Mouse (Mus musculus) kidney, embryonic 14.5 days (tissue): Measurements from ENCODE around the gene Fgf13. TPM values are rescaled to one million over a fixed set of nuclear protein-coding genes. Genes with fewer than 3 reads are reported as not detected.

Source experiments
- ATAC-seq: fragments of 200-750 bp; cut with Nextera tagmentation; 2 replicates; pipeline ENCODE4 v1.8.0; 2017; ENCODE audit warnings: moderate number of reproducible peaks, mild to moderate bottlenecking, moderate TSS enrichment, moderate library complexity; ENCODE audit not compliant: low FRiP score, low TSS enrichment
- H3K27ac ChIP-seq: fragments of 300-500 bp; sonication (generic); 2 replicates; pipeline ENCODE4 v1.5.1; 2014; ENCODE audit warnings: low read depth, mild to moderate bottlenecking, low read length, moderate library complexity, mixed read lengths
- H3K27me3 ChIP-seq: fragments of 300-500 bp; sonication (generic); 2 replicates; pipeline ENCODE4 v1.6.1; 2014; ENCODE audit warnings: mild to moderate bottlenecking, low read length; ENCODE audit not compliant: control insufficient read depth, insufficient read depth
- H3K36me3 ChIP-seq: fragments of 300-500 bp; sonication (generic); 2 replicates; pipeline ENCODE4 v1.6.1; 2014; ENCODE audit warnings: low read length, mixed read lengths; ENCODE audit not compliant: control insufficient read depth, insufficient read depth
- H3K4me1 ChIP-seq: fragments of 300-500 bp; sonication (generic); 2 replicates; pipeline ENCODE4 v1.6.1; 2014; ENCODE audit warnings: low read length, mixed read lengths; ENCODE audit not compliant: control insufficient read depth, insufficient read depth
- H3K4me2 ChIP-seq: fragments of 300-500 bp; sonication (generic); replicated peaks from 2 replicates; pipeline ENCODE4 v1.6.1; 2014; ENCODE audit warnings: low read depth, mild to moderate bottlenecking, low read length
- H3K4me3 ChIP-seq: fragments of 300-500 bp; sonication (generic); 2 replicates; pipeline ENCODE4 v1.5.1; 2014; ENCODE audit warnings: mild to moderate bottlenecking, low read length
- H3K9ac ChIP-seq: fragments of 300-500 bp; sonication (generic); 2 replicates; pipeline ENCODE4 v1.6.1; 2014; ENCODE audit warnings: low read depth, mild to moderate bottlenecking, low read length, moderate library complexity
- H3K9me3 ChIP-seq: fragments of 300-500 bp; sonication (generic); 2 replicates; pipeline ENCODE4 v1.6.1; 2016; ENCODE audit warnings: low read length; ENCODE audit not compliant: control insufficient read depth
- WGBS: fragments of 180-500 bp; shearing (Covaris S2); extraction: QIAGEN DNeasy Blood & Tissue Kit; methylation state at CpG from one replicate; pipeline ENCODE4 v1.1.7; 2014; 5-methylcytosine and 5-hydroxymethylcytosine counted together
- polyA plus RNA-seq: library from polyadenylated mRNA; unstranded; fragments of >200 nt; fragmentation: Nextera tagmentation; extraction: Ambion mirVana; gene quantifications from 2 replicates; pipeline ENCODE4 v1.2.1, GENCODE M21; 2014

Fgf13 gene
- polyA plus RNA-seq: 2.9 and 4.2 TPM in 2 replicates

DNA sequence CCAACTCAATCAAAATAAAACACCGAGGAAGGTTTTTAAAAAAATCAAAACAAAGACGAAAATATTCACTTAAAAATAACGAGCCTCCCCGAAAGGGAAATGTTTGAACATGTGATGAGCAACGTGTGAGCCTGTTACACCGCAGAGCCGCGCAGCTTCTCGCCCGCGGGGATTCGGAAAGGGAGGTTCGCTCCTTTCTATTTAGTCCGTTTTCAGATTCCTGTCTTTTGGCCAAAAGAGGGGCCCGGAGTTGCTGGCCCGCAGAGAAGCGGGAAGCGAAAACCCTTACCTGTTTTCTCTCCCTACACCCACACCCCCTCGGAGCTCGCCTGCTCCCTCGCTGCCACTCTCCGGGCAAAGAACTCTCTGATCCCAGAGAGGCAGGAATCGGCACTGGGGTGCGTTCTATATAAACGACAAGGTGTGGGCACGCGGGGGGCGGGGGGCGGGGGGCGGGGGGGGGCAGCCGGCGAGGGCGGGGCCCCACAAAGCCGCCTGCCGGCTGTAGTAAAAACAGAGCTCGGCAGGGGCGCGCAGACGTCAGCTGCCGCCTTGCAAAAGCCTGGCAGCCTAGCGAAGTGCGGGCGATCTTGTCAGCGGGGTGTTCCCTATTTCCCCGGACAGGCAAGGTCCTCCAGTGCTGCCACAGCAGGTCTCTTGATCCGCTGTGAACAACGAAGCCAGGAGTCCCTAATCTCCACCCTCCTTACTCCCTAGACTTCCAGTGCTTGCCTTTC, at the start of gene Fgf13:
TSS of gene Fgf13 (minus strand) at position 377 of the 737 bp plus-strand sequence.
- Histone ChIP-seq H3K4me1 (no peaks in the 10 kb centered on the region), H3K36me3 (no peaks in the 10 kb centered on the region), H3K9ac (peak within 1 kb of the TSS; percentile 37), H3K27ac (no peak within 1 kb of the TSS), H3K4me2 (peak within 1 kb of the TSS; percentile 61), H3K4me3 (peak within 1 kb of the TSS; percentile 41), H3K27me3 (no peaks in the 10 kb centered on the region; the same call in 1 of the 2 replicates), H3K9me3 (no peaks in the 10 kb centered on the region)
- WGBS: 24% methylated on average over 47 of the region's 47 CpGs
- peak; percentile 51; the same call in 1 of the 2 replicates for ATAC-seq

DNA sequence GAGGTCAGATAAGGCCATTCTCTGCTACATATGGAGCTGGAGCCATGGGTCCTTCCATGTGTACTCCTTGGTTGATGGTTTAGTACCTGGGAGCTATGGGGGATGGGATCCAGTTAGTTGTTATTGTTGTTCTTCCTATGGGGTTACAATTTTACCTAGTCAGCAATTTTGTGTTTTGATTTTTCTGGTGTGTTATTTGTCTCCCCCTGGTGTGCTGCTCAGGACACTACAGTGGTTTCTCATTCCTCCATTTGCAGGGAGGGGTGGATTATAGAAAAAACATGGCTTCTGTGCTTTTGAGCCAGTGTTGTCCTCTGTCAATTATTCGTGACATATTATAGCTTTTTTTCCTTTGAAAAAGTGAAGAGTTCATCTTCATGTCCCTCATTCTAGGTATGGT, 38.7 kb upstream of the Fgf13 start:
- H3K36me3 ChIP-seq: no peaks in the 10 kb centered on the region
- H3K4me1 ChIP-seq: no peaks in the 10 kb centered on the region
- H3K4me2 ChIP-seq: no peak overlapping the region
- WGBS: 83% methylated on average over 1 of the region's 1 CpGs
- H3K27me3 ChIP-seq: no peaks in the 10 kb centered on the region
- no peak overlapping the region for H3K27ac ChIP-seq
- H3K9me3 ChIP-seq: no peaks in the 10 kb centered on the region
- H3K9ac ChIP-seq: no peak overlapping the region
- H3K4me3 ChIP-seq: no peak overlapping the region
- ATAC-seq: no peak

DNA sequence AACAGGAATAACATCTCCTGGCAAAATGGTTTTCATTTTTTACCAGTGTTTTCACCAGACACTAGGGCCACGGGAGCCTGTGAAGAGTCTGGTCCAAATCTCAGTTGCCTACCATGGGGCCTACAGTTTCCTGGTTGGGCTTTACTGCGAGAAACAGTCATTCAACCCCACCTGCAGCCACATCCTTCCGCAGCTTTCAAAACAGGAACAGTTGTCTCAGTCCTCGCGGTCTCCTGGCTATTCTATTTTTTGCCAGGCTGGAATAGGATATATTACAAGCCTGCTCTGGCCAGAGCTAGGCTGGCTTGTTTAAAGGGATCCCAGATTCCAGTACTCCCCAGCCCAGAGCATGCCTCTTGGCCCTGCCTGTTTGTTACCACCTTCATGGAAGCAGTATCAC, 21.2 kb upstream of the Fgf13 start:
- H3K4me2 ChIP-seq: no peak overlapping the region
- WGBS: 52% methylated on average over 5 of the region's 5 CpGs
- no peak overlapping the region for H3K9ac ChIP-seq
- ATAC-seq: no peak
- no peak overlapping the region for H3K4me3 ChIP-seq
- no peaks in the 10 kb centered on the region for H3K4me1 ChIP-seq
- no peaks in the 10 kb centered on the region for H3K36me3 ChIP-seq
- H3K27ac ChIP-seq: no peak overlapping the region
- no peaks in the 10 kb centered on the region for H3K9me3 ChIP-seq
- no peaks in the 10 kb centered on the region for H3K27me3 ChIP-seq

DNA sequence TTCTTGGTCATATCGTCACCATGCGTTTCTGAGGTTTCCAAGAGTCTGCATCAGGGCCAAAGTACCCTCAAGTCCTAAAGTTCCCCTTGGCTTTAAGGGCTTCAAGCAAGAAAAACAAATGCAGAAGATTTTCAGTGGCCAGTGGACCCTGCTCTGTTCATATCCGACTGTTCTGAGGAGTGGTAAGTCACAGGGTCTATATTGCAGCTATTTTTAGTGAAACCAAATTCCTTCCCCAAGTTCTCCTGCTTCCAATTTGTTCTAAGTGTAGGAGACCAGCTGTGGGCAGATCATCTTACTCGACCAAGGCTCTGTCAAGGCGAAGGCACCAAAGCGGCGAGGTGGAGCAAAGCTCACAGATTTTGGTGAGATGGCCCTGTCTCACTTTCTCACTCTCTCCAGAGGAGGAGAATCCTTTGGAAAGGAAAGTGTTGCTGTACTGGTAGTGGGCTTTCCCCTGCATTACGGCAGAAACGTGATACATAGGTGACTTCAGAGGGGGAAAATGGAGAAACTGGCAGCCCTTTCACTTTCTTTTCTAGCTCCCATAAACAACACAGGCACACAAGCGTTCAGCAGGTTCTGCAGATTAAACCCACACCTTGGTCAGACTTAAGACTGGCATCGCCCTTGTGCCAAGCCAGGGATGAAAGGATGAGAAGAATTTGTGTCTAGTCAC, 17.8 kb upstream of the Fgf13 start:
- Histone ChIP-seq H3K4me1 (no peaks in the 10 kb centered on the region), H3K9ac (no peak overlapping the region), H3K27ac (no peak overlapping the region), H3K4me2 (no peak overlapping the region), H3K4me3 (no peak overlapping the region), H3K9me3 (no peaks in the 10 kb centered on the region), H3K27me3 (no peaks in the 10 kb centered on the region), H3K36me3 (no peaks in the 10 kb centered on the region)
- WGBS: 67% methylated on average over 11 of the region's 11 CpGs
- no peak for ATAC-seq

DNA sequence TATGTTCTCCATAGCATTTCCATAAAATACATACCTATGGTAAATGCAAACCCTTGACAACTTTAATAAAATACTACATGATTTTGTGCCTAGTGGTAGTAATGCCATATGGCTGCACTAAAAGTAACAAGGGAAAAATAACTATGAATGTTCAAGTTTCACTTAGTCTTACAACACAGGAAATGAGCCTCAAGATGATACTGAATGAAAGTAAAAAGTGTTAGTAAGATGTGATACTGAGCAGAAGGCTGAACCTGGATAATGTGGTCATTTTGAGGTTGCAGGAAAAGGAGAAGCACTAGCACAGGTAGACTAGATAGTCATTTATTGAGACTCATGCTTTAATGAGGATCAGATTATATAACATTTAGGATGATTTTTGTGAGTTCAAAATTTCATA, 16.2 kb upstream of the Fgf13 start:
- H3K9ac ChIP-seq: no peak overlapping the region
- H3K27me3 ChIP-seq: no peaks in the 10 kb centered on the region
- H3K4me2 ChIP-seq: no peak overlapping the region
- H3K4me1 ChIP-seq: no peaks in the 10 kb centered on the region
- no peaks in the 10 kb centered on the region for H3K9me3 ChIP-seq
- no peak overlapping the region for H3K27ac ChIP-seq
- no peak for ATAC-seq
- no peaks in the 10 kb centered on the region for H3K36me3 ChIP-seq
- H3K4me3 ChIP-seq: no peak overlapping the region

DNA sequence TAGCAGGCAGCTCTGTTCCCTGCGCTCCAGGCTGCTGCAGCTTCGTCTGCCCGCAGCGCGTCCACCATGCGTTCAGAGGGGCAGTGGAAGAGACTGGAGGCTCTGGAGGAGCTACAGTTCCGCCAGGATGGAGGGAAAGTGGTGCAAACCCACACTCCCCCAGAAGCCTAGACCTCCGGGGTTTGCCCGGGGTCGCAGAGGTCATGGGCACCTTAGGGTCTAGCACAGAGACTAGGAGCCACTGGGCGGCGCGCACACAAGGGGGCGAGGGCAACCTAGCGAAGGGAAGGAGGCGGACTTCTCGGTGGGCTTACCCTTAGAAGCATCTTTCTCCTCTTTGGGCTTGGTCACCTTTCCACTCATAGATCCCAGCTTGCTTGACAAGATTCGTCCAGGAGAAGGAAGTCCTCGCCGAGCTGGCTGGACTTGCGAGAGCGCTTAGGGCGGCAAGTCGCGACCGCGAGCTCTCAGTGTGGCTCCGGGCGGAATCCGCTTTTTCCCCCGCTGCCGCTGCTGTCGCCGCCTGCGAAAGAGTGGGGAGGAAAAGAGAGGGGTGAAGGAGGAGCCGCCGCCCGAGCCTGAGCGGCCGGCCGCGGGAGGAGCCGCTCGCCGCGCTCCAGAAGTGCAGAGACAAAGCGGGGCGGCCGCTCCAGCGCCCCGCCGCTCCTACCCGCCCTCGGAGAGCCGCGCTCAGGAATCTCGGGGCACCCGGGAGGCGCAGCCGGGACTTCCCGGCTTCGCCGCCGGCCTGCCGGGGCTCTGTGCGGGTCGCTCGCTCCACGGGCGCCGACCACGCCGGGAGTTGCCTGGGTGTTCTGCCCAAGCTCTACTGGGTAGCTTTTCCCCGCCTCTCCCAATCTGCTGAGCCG, 811 bp downstream of the Fgf13 start:
- WGBS: 26% methylated on average over 62 of the region's 75 CpGs
- peak overlapping the region; percentile 37 for H3K9ac ChIP-seq
- peak; percentile 58 for ATAC-seq

DNA sequence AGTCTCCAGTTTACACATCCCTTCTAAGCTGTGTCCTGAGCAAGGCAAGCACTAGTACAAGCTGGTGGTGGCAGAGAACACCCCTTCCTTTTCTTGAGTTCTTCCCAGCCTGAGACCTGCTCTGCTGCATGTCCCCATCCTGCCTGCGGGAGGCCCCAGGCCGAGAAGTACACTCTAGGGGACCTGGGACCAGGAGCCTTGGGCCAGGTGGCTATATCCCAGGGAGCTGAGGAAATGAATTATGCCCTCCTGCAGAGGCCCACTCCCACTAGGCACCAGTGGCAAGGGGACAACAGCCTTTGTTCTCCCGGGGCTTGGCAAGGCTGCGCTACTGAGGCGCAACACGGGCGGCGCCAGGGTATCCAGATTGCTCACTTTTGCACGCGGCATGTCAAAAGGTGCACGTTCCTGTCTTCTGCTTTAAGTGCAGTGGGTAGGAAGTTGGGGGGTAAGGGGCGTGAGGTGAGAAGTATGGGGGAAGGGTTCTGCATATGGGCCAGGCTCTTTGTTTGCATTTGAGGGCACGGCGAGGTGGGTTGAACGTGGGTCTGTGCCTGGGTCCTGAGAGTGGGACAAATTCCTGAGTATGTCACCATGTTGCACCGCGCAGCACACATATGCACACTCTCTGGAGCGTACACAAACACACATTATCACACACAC, 1.7 kb downstream of the Fgf13 start:
- no peak overlapping the region for H3K27ac ChIP-seq
- H3K27me3 ChIP-seq: no peaks in the 10 kb centered on the region; the same call in 1 of the 2 replicates
- 38% methylated on average over 18 of the region's 18 CpGs for WGBS
- peak overlapping the region; percentile 4; the same call in 1 of the 2 replicates for H3K4me3 ChIP-seq
- H3K9ac ChIP-seq: no peak overlapping the region
- no peaks in the 10 kb centered on the region for H3K36me3 ChIP-seq
- H3K9me3 ChIP-seq: no peaks in the 10 kb centered on the region
- H3K4me1 ChIP-seq: no peaks in the 10 kb centered on the region
- peak overlapping the region; percentile 61 for H3K4me2 ChIP-seq
- peak; percentile 62 for ATAC-seq

More for the DNA sequence above, 811 bp downstream of the Fgf13 start:
- H3K4me2 ChIP-seq: peak overlapping the region; percentile 61
- H3K4me3 ChIP-seq: peak overlapping the region; percentile 41
- H3K9me3 ChIP-seq: no peaks in the 10 kb centered on the region
- H3K4me1 ChIP-seq: no peaks in the 10 kb centered on the region
- no peaks in the 10 kb centered on the region; the same call in 1 of the 2 replicates for H3K27me3 ChIP-seq
- no peaks in the 10 kb centered on the region for H3K36me3 ChIP-seq
- no peak overlapping the region for H3K27ac ChIP-seq

DNA sequence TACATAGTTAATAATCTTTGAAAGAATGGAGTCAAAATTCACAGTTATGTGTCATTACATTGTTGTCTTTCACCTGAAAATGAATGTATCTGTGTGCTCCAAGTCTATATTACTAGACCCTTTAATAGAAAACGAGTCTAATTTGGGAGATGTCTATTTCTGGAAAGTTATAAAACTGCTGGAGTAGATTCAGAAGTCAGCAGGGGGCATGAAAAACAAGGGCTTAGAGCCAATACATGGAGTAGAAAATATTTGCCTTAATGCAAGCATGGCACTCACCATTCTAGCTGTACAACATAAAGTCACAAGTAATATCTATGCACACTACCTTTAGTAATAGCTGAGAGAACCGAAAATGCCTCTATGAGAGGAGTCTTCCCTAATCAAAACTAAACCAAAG, 19.9 kb downstream of the Fgf13 start:
- H3K36me3 ChIP-seq: no peaks in the 10 kb centered on the region
- ATAC-seq: no peak
- no peaks in the 10 kb centered on the region for H3K9me3 ChIP-seq
- H3K9ac ChIP-seq: no peak overlapping the region
- whole genome bisulfite sequencing: 82% methylated on average over 2 of the region's 2 CpGs
- no peak overlapping the region for H3K4me2 ChIP-seq
- H3K4me3 ChIP-seq: no peak overlapping the region
- no peaks in the 10 kb centered on the region for H3K4me1 ChIP-seq
- H3K27ac ChIP-seq: no peak overlapping the region
- H3K27me3 ChIP-seq: no peaks in the 10 kb centered on the region
